Mouse (Mus musculus) cerebellum, adult (tissue): ENCODE data around the gene Acox3.
"Not testable (repeated sequence)": the region's sequence is repeated elsewhere in the genome, so short reads cannot be mapped to it uniquely, and the experiment has no call there.

Experiments used
- ATAC-seq: cut with Nextera tagmentation; 2 replicates; pipeline ENCODE4 v1.9.2; 2017; ENCODE audit warnings: mild to moderate bottlenecking, moderate library complexity, mixed read lengths; ENCODE audit not compliant: insufficient number of reproducible peaks, low FRiP score, low TSS enrichment

Acox3 gene

GRCm38 (mm10) chr5:35574653-35575599 lies 7.9 kb upstream of the Acox3 start, which contains the start of gene Trmt44:
Trmt44 (minus strand) TSS chr5:35575070.
- ATAC-seq: peak; percentile 93

GRCm38 (mm10) chr5:35576409-35577020 lies 6.3 kb upstream of the Acox3 start:
- ATAC-seq: no peak

GRCm38 (mm10) chr5:35578411-35578810 lies 4.4 kb upstream of the Acox3 start:
- ATAC-seq: no peak

- ATAC-seq: no peak
Observed at GRCm38 (mm10) chr5:35579247-35579893, 3.5 kb upstream of the Acox3 start.

- no peak for ATAC-seq
Observed at GRCm38 (mm10) chr5:35580156-35580922, 2.5 kb upstream of the Acox3 start.

GRCm38 (mm10) chr5:35583221-35583783 lies 462 bp downstream of the Acox3 start:
- no peak for ATAC-seq

- ATAC-seq: not testable (repeated sequence)
Observed at GRCm38 (mm10) chr5:35584259-35584658, 1.4 kb downstream of the Acox3 start.

- no peak for ATAC-seq
Observed at GRCm38 (mm10) chr5:35591497-35591896, 8.7 kb downstream of the Acox3 start.

- ATAC-seq: no peak
Observed at GRCm38 (mm10) chr5:35592081-35592736, 9.4 kb downstream of the Acox3 start.

GRCm38 (mm10) chr5:35592824-35593223 lies 10.0 kb downstream of the Acox3 start:
- no peak for ATAC-seq

- no peak for ATAC-seq
Observed at GRCm38 (mm10) chr5:35593272-35593671, 10.4 kb downstream of the Acox3 start.

- ATAC-seq: no peak
Observed at GRCm38 (mm10) chr5:35594768-35595167, 11.9 kb downstream of the Acox3 start.

GRCm38 (mm10) chr5:35595706-35596105 lies 12.9 kb downstream of the Acox3 start:
- 0 out of 2 replicates have a peak, but pooled peaks have one; percentile 16 for ATAC-seq

- no peak for ATAC-seq
Observed at GRCm38 (mm10) chr5:35596169-35597160, 13.6 kb downstream of the Acox3 start.

- ATAC-seq: no peak
Observed at GRCm38 (mm10) chr5:35600233-35600632, 17.4 kb downstream of the Acox3 start.

- no peak for ATAC-seq
Observed at GRCm38 (mm10) chr5:35601526-35601925, 18.7 kb downstream of the Acox3 start.

- ATAC-seq: no peak
Observed at GRCm38 (mm10) chr5:35605355-35605754, 22.5 kb downstream of the Acox3 start.

GRCm38 (mm10) chr5:35606800-35607199 lies 24.0 kb downstream of the Acox3 start:
- no peak for ATAC-seq
